Mouse (Mus musculus) spleen, postnatal 10 days (tissue): ENCODE data around the gene Gm11555.
"Not testable (repeated sequence)": the region's sequence is repeated elsewhere in the genome, so short reads cannot be mapped to it uniquely, and the experiment has no call there.

Experiments used
- DNase-seq, 2 experiments: peaks; one replicate each; pipeline ENCODE4 v3.0.0; 2021 to 2022; ENCODE audit warnings: low spot score in 2 of 2

Gene Gm11555

DNA sequence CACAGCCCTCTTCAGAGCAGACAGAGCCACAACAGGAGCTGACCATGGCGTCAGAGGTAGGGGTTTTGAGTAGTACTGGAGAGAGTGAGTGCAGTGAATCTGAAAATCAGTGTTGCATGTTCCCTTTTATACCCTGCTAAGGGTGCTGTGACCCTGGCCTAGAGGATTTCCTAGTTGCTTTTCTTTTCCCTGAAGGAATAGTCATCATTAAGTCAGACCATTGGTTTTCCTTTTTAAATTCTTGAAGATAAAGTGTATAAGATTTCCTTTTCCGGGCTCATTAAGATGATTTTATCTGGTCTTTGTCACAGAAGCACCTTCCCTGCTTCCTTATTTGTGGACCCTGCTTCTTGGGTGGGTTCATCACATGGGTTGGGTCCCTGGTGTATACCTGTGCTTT lies at the start of gene Gm11555:
Gene Gm11555, minus strand, starts transcription at position 101 of the 400 bp plus-strand sequence.
- DNase-seq = no peak

DNA sequence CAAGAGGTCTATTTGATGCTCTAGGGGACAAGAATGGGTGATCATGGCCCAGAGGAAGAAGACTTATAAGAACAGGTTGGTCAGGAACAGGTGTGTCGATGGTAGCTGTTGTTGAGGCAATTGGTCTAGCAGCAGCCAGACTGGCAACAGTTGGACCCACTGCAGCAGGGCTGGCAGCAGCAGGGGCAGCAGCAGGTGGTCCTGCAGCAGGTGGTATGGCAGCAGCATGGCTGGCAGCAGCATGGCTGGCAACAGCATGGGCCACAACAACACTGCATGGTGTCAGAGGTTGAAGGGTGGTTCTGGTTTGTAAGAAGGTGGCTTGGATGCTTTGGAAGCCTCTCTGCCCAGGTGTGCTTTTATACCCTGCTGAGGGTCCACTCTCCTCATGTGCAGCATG lies 40.4 kb upstream of the Gm11555 start, which contains the start of gene Gm14190:
Gene Gm14190, minus strand, starts transcription at position 278 of the 400 bp plus-strand sequence.
- DNase-seq = no peak

- not testable (repeated sequence) for DNase-seq
These were observed 35.2 kb upstream of the Gm11555 start for GRCm38 (mm10) chr11:99685235-99685634.

- no peak for DNase-seq
These were observed 33.4 kb upstream of the Gm11555 start for GRCm38 (mm10) chr11:99683481-99683880.

DNA sequence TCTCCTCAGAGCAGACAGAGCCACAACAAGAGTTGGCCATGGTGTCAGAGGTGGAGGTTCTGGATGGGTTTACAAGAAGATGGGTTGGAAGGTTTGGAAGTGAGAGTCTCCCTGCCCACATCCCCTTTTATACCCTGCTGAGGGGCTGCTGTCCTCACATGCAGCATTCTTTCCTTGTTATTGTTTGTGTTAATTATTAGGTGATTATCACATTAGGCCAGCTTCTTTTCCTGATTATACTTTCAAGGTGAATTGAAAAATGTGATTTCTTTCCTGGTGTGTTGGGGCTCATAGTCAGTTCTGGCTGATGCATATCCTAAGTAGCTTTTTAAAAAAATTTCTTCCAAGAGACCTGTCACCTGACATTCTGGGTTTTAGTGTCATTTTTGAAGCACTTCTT lies 15.8 kb upstream of the Gm11555 start, which contains the start of gene Krtap4-6:
Gene Krtap4-6, minus strand, starts transcription at position 101 of the 400 bp plus-strand sequence.
- DNase-seq = no peak

- no peak for DNase-seq
These were observed 12.8 kb upstream of the Gm11555 start for GRCm38 (mm10) chr11:99662802-99663201.

DNA sequence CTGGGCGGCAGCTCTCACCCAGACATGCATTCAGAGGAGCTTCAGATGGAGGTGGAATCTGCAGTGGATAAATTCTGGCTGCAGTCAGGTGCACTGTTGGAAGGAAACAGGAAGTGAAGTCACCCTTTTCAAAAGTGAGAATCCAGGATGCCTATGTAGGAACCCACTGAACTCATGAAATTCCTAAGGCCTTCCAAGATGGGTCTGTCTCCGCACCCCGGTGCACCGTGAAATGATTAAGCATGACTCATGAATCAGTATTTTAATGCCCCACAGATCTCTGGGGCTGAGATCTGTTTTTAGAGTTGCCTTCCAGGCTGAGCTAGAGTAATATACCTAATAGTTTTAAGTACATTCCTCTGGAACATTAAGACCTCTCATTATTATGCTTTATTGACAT lies 9.2 kb upstream of the Gm11555 start:
- no peak for DNase-seq

DNA sequence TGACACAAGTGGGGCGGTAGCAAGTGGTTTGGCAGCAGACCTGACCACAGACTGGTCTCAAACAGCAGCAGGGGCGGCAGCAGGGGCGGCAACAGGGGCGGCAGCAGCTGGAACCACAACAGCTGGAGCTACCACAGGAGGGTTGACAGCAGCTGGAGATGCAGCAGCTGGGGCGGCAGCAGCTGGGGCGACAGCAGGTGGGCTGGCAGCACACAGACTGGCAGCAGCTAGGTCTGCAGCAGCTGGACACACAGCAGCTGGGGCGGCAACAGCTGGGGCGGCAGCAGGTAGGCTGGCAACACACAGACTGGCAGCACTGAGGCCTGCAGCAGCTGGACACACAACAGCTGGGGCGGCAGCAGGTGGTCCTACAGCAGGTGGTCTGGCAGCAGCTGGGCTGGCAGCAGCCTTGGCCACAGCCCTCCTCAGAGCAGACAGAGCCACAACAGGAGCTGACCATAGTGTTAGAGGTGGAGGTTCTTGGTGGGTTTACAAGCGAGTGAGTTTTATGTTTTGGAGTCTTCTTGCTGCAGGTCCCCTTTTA lies 8.5 kb upstream of the Gm11555 start, which contains the start of gene Gm11563:
Gene Gm11563, minus strand, starts transcription at position 494 of the 544 bp plus-strand sequence.
- DNase-seq = not testable (repeated sequence)

GRCm38 (mm10) chr11:99657051-99657450 lies 7.0 kb upstream of the Gm11555 start:
- no peak for DNase-seq

- no peak for DNase-seq
These were observed 3.6 kb downstream of the Gm11555 start for GRCm38 (mm10) chr11:99646444-99646843.

- DNase-seq = no peak
These were observed 5.7 kb downstream of the Gm11555 start for GRCm38 (mm10) chr11:99644351-99644750.

DNA sequence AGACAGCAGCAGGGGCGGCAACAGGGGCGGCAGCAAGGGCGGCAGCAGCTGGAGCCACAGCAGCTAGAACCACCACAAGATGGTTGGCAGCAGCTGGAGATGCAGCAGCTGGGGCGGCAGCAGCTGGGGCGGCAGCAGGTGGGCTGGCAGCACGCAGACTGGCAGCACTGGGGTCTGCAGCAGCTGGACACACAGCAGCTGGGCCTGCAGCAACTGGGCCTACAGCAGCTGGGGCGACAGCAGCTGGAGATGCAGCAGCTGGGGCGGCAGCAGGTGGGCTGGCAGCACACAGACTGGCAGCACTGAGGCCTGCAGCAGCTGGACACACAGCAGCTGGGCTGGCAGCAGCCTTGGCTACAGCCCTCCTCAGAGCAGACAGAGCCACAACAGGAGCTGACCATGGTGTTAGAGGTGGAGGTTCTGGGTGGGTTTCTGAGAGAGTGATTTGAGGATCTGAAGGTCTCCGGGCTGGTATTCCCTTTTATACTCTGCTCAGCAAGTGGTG lies 6.3 kb downstream of the Gm11555 start, which contains the start of gene Krtap4-7:
Gene Krtap4-7, minus strand, starts transcription at position 455 of the 505 bp plus-strand sequence.
- DNase-seq = not testable (repeated sequence)

- no peak for DNase-seq
These were observed 9.1 kb downstream of the Gm11555 start for GRCm38 (mm10) chr11:99640926-99641325.

DNA sequence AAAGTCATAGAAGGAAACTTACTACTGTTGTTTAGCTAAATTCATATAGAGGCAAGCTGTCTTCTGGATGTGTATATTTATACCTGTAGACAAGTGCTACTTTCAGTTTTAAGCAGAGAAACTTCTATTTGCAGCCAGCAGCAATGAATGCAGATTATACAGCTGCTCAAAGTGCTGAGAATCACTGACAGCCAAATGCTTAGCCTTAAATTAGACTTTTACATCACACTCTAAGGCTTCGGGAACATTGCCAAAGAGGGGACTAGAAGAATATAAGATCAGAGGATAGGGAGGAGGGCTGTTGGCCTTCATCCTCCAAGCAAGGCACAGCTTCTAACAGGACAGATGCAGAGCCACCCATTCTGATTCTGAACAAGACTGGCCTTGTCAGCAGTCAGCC lies 12.9 kb downstream of the Gm11555 start:
- DNase-seq = no peak

GRCm38 (mm10) chr11:99634653-99635134 lies 15.3 kb downstream of the Gm11555 start, which contains the start of gene Krtap4-2:
Gene Krtap4-2, minus strand, starts transcription at chr11:99635084.
- no peak for DNase-seq

GRCm38 (mm10) chr11:99633293-99633692 lies 16.7 kb downstream of the Gm11555 start:
- no peak for DNase-seq

DNA sequence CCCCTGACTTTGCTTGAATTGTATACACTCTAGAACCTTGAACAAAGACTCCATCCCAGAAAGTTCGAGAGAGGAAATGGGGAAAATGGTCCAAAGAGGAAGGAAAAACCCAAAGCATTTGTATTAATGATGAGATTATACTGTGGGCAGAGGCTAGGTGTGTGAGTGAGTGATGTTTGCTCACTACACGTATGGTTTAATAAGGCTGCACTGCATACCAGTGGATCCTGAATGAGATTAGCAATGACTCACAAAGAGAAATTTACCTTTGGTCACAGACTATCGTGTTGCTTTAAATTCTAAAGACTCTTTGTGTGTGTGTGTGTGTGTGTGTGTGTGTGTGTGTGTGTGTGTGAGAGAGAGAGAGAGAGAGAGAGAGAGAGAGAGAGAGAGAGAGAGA lies 19.1 kb downstream of the Gm11555 start:
- DNase-seq = no peak

GRCm38 (mm10) chr11:99628138-99628537 lies 21.9 kb downstream of the Gm11555 start, which contains the start of gene Krtap4-1:
Gene Krtap4-1, minus strand, starts transcription at chr11:99628238.
- DNase-seq = no peak

DNA sequence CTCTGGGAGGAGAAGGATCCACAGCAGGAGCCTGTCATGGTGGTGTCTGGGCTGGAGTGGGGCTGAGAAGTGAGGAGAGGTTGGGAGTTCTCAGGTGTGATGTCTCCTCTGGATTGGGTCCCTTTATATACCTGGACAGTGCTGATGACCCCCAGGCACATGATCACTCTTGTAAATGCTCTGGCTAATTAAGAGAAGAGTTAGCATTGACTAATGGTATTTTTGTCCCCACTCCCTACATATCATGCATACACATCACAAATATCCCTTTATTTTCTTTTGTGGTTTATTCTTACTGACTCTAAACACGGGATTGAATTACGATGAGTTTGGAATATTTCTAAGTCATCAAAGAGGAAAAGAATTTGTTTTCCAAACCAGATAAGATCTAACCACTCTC lies 29.7 kb downstream of the Gm11555 start, which contains the start of gene Gm11562:
Gene Gm11562, minus strand, starts transcription at position 101 of the 400 bp plus-strand sequence.
- DNase-seq = no peak

DNA sequence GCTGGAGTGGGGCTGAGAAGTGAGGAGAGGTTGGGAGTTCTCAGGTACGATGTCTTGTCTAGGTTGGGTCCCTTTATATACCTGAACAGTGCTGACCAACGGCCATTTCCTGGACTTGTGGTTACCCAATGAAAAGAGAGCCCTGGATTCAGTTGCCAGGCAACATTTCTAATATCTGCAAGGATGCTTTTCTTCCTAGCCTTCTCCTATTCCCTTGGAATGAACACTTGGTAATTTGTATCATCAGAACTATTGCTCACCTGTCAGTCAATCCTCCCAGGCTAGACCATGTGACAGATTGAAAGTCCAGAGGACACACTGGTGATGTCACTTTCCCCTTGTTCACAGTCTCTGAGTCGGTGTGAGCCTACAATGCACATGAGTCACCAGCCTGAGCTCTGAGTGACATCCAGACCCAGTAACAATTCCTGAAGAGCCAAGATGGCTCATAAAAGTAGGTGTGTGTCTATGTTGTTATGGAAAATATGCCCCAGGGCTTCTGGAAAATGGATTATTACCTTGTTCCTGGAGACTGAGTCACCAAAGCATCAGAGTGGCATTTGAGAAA lies 35.2 kb downstream of the Gm11555 start, which contains the start of gene Krtap2-4:
Gene Krtap2-4, minus strand, starts transcription at position 51 of the 568 bp plus-strand sequence.
- no peak for DNase-seq

DNA sequence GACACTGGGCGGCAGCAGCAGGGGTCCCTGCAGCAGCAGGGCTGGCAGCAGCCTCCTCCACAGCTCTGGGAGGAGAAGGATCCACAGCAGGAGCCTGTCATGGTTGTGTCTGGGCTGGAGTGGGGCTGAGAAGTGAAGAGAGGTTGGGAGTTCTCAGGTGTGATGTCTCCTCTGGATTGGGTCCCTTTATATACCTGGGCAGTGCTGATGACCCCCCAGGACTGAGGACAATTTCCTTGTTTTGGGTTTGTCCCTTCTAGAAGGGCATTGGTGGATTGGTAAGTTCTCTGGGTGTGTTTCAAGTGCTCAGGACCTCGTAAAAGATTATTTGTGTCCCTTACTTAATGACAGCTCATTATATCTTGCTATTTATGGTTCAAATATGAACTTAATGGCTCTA lies 39.9 kb downstream of the Gm11555 start, which contains the start of gene Gm11937:
Gene Gm11937, minus strand, starts transcription at position 101 of the 400 bp plus-strand sequence.
- not testable (repeated sequence) for DNase-seq

DNA sequence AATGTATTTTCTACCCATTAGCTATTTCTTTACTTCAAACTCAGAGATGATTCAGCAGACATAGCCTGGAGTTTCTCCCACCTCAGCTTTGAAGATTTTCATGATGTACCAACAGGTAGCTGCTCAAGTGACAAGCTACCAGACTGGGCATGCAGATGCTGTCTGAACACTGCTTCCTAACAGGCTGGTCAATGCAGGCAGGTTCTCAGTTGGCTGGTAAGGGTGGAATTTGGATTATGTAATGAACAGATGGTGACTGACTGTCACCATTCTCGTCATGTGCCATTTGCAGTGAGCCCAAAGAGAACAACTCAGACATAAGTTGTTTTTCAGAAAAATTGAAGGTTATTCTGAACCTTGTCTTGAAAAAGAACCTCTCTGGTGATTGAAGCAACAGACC lies 40.9 kb downstream of the Gm11555 start:
- no peak for DNase-seq
